Mouse (Mus musculus) small intestine, adult 2 months (tissue): ENCODE results near the gene Ahcyl2.

Experiments
- CTCF ChIP-seq: fragments of 200-500 bp; IDR thresholded peaks from 2 replicates; pipeline ENCODE4 v1.5.1; 2012; ENCODE audit warnings: low read depth, mild to moderate bottlenecking, control low read depth, inconsistent platforms, low read length, moderate library complexity, mixed read lengths; ENCODE audit not compliant: insufficient replicate concordance, insufficient read length; ENCODE audit errors: extremely low read depth
- POLR2A ChIP-seq: fragments of 200-500 bp; IDR thresholded peaks from 2 replicates; pipeline ENCODE4 v1.6.1; 2012; ENCODE audit warnings: low read depth, mild to moderate bottlenecking, control low read depth, inconsistent platforms, low read length, moderate library complexity

DNA sequence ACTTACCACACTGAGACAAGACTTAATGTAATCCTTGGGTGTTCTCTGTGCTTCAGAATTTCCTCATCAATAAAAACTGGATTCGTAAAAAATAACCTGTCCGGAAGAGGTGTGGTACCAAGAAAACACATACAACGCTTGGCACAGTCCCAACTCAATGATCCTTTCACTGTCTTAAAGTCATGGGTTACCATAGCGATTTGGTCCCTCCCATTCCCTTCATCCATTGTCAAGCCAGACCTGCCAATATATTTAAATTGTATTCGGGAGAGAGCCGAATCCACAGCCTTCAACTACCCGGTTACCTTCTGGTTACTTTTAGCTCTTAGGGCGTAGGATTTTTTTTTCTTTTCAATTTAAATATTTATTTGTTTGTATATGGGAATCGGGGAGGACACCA, 148.0 kb downstream of the Ahcyl2 start:
- TF ChIP-seq CTCF (no peak), POLR2A (no peak)
